Comparison of ENCODE assay signal across 16 mouse cellular contexts in the genomic region with DNA sequence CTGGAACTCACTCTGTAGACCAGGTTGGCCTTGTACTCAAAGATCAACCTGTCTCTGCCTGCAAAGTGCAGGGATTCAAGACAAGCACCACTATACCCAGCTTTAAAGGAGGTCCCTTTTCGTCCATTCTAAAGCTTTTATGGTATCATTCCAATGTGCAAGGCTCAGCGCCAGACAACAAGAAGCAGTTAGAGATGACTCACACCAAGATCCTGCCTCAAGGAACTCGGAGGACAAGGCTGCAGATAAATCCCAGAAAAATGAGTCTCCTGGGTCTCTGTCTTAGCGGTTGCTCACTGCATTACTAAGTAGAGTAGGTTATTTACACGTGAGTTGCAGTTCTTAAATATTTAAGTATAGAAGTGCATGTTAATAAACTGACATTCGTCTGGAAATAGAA. TPM values are rescaled to one million over a fixed set of nuclear protein-coding genes. Genes with fewer than 3 reads are reported as not detected.
"Had no signal": no experiment of that assay in that cellular context is flagged by ENCODE, and none has a peak within 500 bp of the region (broad histone marks: within the 10 kb centered on the region; RNA-seq: fewer than 3 reads in every experiment).

No protein-coding gene starts in this region.

- H3K36me3 ChIP-seq: limb, embryonic 12.5 days; liver, embryonic 13.5 days; lung, embryonic 15.5 days; midbrain, embryonic 13.5 days; neural tube, embryonic 13.5 days; stomach, embryonic 15.5 days had no signal

- ATAC-seq: liver, postnatal 0 days; midbrain, embryonic 13.5 days had no signal

- H3K4me3 ChIP-seq: limb, embryonic 12.5 days; liver, embryonic 13.5 days; lung, embryonic 15.5 days; midbrain, embryonic 13.5 days; neural tube, embryonic 13.5 days; stomach, embryonic 15.5 days had no signal

- H3K9me3 ChIP-seq: limb, embryonic 12.5 days; liver, embryonic 13.5 days; lung, embryonic 15.5 days; midbrain, embryonic 13.5 days; neural tube, embryonic 13.5 days; stomach, embryonic 15.5 days had no signal

- DNase-seq: kidney, postnatal 36 days; liver; liver, embryonic 13.5 days; liver, postnatal 0 days; retina, postnatal 1 day; right cerebral cortex, postnatal 4 days; spleen, adult 18-20 months; thymus, adult 2 months; thymus, postnatal 36 days had no signal

- H3K9ac ChIP-seq: limb, embryonic 12.5 days; liver, embryonic 13.5 days; liver, postnatal 0 days; lung, embryonic 15.5 days; midbrain, embryonic 13.5 days; neural tube, embryonic 13.5 days; stomach, embryonic 15.5 days had no signal

- H3K4me1 ChIP-seq: limb, embryonic 12.5 days; liver, embryonic 13.5 days; lung, embryonic 15.5 days; midbrain, embryonic 13.5 days; stomach, embryonic 15.5 days had no signal

- H3K27me3 ChIP-seq: limb, embryonic 12.5 days; liver, embryonic 13.5 days; lung, embryonic 15.5 days; midbrain, embryonic 13.5 days; neural tube, embryonic 13.5 days; stomach, embryonic 15.5 days had no signal

- H3K4me2 ChIP-seq: limb, embryonic 12.5 days; liver, embryonic 13.5 days; lung, embryonic 15.5 days; midbrain, embryonic 13.5 days; neural tube, embryonic 13.5 days; stomach, embryonic 15.5 days had no signal

- H3K27ac ChIP-seq: kidney, postnatal 0 days; limb, embryonic 12.5 days; liver, embryonic 13.5 days; lung, embryonic 15.5 days; midbrain, embryonic 13.5 days; neural tube, embryonic 13.5 days; stomach, embryonic 15.5 days had no signal

RNA-seq across cellular contexts. Expression of a gene that starts 26.4 kb away (rescaled TPM):
- total RNA-seq: megakaryocyte progenitor cell, adult 5-6 weeks had no signal
